Mouse (Mus musculus) ES-E14 (cell line): ENCODE data around the gene Zfp607a.

Source experiments
- HCFC1 ChIP-seq: IDR thresholded peaks from 2 replicates; pipeline ENCODE4 v1.6.1; 2012; ENCODE audit warnings: low read length, inconsistent platforms, borderline replicate concordance; ENCODE audit not compliant: insufficient read depth
- MAFK ChIP-seq: IDR thresholded peaks from 2 replicates; pipeline ENCODE4 v1.6.1; 2014; ENCODE audit warnings: mild to moderate bottlenecking, low read depth, low read length, inconsistent platforms; ENCODE audit not compliant: insufficient read depth
- ZC3H11A ChIP-seq: IDR thresholded peaks from 2 replicates; pipeline ENCODE4 v1.6.1; 2012; ENCODE audit warnings: low read depth, mild to moderate bottlenecking, inconsistent platforms, low read length, borderline replicate concordance
- ZNF384 ChIP-seq: IDR thresholded peaks from 2 replicates; pipeline ENCODE4 v1.6.1; 2012; ENCODE audit warnings: low read depth, low read length, inconsistent platforms

DNA sequence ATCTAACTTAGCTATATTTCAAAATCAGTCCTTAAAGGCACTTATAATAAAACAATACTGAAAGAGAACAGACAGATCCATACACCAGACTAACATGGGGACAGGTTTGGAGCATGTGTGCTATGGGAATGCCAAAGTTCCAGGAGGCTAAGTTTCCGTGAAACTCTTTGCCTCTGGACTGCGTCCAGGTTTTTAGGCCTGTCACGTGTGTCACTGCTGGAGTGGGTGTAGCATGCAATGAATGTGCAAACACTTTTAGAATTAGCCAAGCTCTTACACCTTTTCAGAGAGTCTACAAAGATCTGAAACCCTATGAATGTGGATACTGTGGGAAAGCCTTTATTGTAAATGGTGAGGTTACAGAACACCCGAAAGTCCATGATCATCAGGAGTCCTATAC lies 24.4 kb downstream of the Zfp607a start:
- TF ChIP-seq MAFK = no peak
- TF ChIP-seq ZC3H11A = no peak
- TF ChIP-seq ZNF384 = no peak
- TF ChIP-seq HCFC1 = no peak
